ENCODE assay signal across 9 mouse cellular contexts in the genomic region with DNA sequence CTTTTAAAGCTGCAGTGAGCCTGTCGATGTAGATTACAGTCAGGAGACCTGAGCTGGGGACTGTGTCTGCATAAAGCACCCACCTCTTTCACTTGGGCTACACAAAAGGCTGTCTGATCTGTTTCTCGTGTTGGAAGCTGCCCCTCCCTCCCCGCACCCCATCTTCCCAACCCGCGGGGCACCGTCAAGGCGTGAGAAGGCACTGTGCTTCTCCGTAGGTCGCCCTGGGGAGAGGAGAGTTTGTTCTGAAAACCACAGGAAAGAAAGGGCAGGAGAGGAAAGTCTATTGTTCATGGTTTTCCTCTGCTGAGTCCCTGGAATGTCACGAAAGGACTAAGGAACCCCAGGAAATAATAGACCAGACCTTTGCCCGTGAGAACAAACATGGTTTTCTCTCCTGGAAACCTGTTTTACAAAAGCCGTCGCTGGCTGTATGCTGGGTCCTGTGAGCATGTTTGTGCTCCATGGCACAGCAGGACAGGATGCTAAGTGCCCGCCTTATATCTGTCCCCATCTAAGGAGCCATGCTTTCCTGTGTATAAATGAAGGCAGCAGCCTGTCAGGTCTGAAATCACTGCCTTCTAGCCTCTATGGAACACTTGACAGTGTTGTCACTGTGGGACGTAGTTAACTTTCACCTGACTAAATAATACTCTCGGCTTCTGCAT. TPM values are rescaled to one million over a fixed set of nuclear protein-coding genes. Genes with fewer than 3 reads are reported as not detected.
A peak's percentile ranks its signal among the peaks of the same experiment; 100 is the strongest.
DNase-seq lines count a peak whose midpoint lies in the region; ATAC-seq and TF ChIP-seq lines count a peak whose summit lies in the region.
"Had no signal": no experiment of that assay in that cellular context is flagged by ENCODE, and none has a peak within 500 bp of the region (broad histone marks: within the 10 kb centered on the region; RNA-seq: fewer than 3 reads in every experiment).

No protein-coding gene starts in this region.

- 17% methylated on average over 16 of the region's 16 CpGs for WGBS in embryonic facial prominence, embryonic 10.5 days
- WGBS in hindbrain, embryonic 14.5 days = 9% methylated on average over 16 of the region's 16 CpGs
- 52% methylated on average over 16 of the region's 16 CpGs for WGBS in limb, embryonic 10.5 days

- no peak for ATAC-seq in hindbrain, embryonic 14.5 days (ENCODE audit: low FRiP score)

- in situ Hi-C loops in ES-E14 (cut with MboI; ENCODE audit: low sequenced_read_pairs in 2 of 2, unreplicated experiment in 2 of 2) = no loop called here

- H3K4me1 ChIP-seq in ES-E14 (ENCODE audit: control insufficient read depth in 2 of 2, insufficient read depth in 2 of 2, low read length in 2 of 2, poor library complexity in 1 of 2) = peaks cover 8 to 33% of the 10 kb centered on the region in 2 experiments; a peak in 3 of 4 replicates
- peaks cover 38% of the 10 kb centered on the region for H3K4me1 ChIP-seq in embryonic facial prominence, embryonic 10.5 days
- H3K4me1 ChIP-seq in hindbrain, embryonic 14.5 days (replicated peaks; ENCODE audit: control insufficient read depth, insufficient read depth, low read length) = peaks cover 20% of the 10 kb centered on the region
- peaks cover 18% of the 10 kb centered on the region for H3K4me1 ChIP-seq in limb, embryonic 10.5 days

- H3K9ac ChIP-seq in ES-E14 (ENCODE audit: insufficient read depth, low read depth, low read length, poor library complexity, severe bottlenecking) = no peak overlapping the region
- H3K9ac ChIP-seq in hindbrain, embryonic 14.5 days = peak overlapping the region; percentile 37

- no peak overlapping the region for H3K27ac ChIP-seq in ES-E14 (ENCODE audit: insufficient read depth, low read depth, low read length, poor library complexity, severe bottlenecking)
- H3K27ac ChIP-seq in embryonic facial prominence, embryonic 10.5 days (replicated peaks) = peak overlapping the region; percentile 77
- H3K27ac ChIP-seq in hindbrain, embryonic 14.5 days = peak overlapping the region; percentile 55
- peak overlapping the region; percentile 56; the same call in 1 of the 2 replicates for H3K27ac ChIP-seq in limb, embryonic 10.5 days
- H3K27ac ChIP-seq: macrophage had no signal

- H3K9me3 ChIP-seq in ES-E14 (ENCODE audit: control insufficient read depth, insufficient read depth, low read depth, low read length) = no peaks in the 10 kb centered on the region
- H3K9me3 ChIP-seq in embryonic facial prominence, embryonic 10.5 days = no peaks in the 10 kb centered on the region
- no peaks in the 10 kb centered on the region for H3K9me3 ChIP-seq in hindbrain, embryonic 14.5 days (ENCODE audit: control insufficient read depth, low read length)
- H3K9me3 ChIP-seq in limb, embryonic 10.5 days (replicated peaks) = no peaks in the 10 kb centered on the region

- intact Hi-C loops in left cerebral cortex, postnatal 10 days (cut with DNase I) = no loop called here

- peaks cover 16% of the 10 kb centered on the region; the same call in 1 of the 2 replicates for H3K36me3 ChIP-seq in ES-E14 (ENCODE audit: control insufficient read depth, insufficient read depth, low read length, poor library complexity, severe bottlenecking)
- H3K36me3 ChIP-seq in embryonic facial prominence, embryonic 10.5 days (replicated peaks) = peaks cover 85% of the 10 kb centered on the region
- peaks cover 25% of the 10 kb centered on the region for H3K36me3 ChIP-seq in hindbrain, embryonic 14.5 days (replicated peaks; ENCODE audit: control insufficient read depth, insufficient read depth)
- H3K36me3 ChIP-seq in limb, embryonic 10.5 days = peaks cover 81% of the 10 kb centered on the region

- peak; percentile 30 for DNase-seq in ES-E14 (ENCODE audit: low read depth, low spot score)
- peak; percentile 15 for DNase-seq in embryonic facial prominence, embryonic 10.5 days (ENCODE audit: low spot score)
- DNase-seq in hindbrain, embryonic 14.5 days (ENCODE audit: low spot score) = no peak
- DNase-seq in limb, embryonic 10.5 days (ENCODE audit: low spot score) = no peak
- DNase-seq in layer of hippocampus, adult 9-10 months (ENCODE audit: low spot score) = no peak
- DNase-seq in cerebellum, postnatal 10 days = no peak
- no peak for DNase-seq in urinary bladder, postnatal 25 days (ENCODE audit: low spot score)
- no peak for DNase-seq in left cerebral cortex, postnatal 10 days (ENCODE audit: extremely low spot score in 1 of 2, low spot score in 2 of 2)

- H3K4me2 ChIP-seq in hindbrain, embryonic 14.5 days (replicated peaks) = 0 out of 2 replicates have a peak overlapping the region, but pooled peaks have one; percentile 13

- H3K27me3 ChIP-seq in embryonic facial prominence, embryonic 10.5 days (replicated peaks; ENCODE audit: low read depth, poor library complexity, severe bottlenecking) = no peaks in the 10 kb centered on the region
- no peaks in the 10 kb centered on the region for H3K27me3 ChIP-seq in hindbrain, embryonic 14.5 days (ENCODE audit: control insufficient read depth, insufficient read depth, low read length)
- no peaks in the 10 kb centered on the region for H3K27me3 ChIP-seq in limb, embryonic 10.5 days (ENCODE audit: low read depth, poor library complexity, severe bottlenecking)

- no peak overlapping the region for H3K4me3 ChIP-seq in ES-E14 (ENCODE audit: insufficient read depth in 1 of 2, low read depth in 1 of 2, low read length in 2 of 2, poor library complexity in 1 of 2, severe bottlenecking in 1 of 2)
- peak overlapping the region; percentile 25; the same call in 1 of the 2 replicates for H3K4me3 ChIP-seq in embryonic facial prominence, embryonic 10.5 days
- H3K4me3 ChIP-seq in hindbrain, embryonic 14.5 days (replicated peaks; ENCODE audit: low read length) = no peak overlapping the region
- H3K4me3 ChIP-seq in limb, embryonic 10.5 days = no peak overlapping the region

TF ChIP-seq in ES-E14, 5 proteins besides CTCF, POLR2A, EP300 and RAD21:
- TF ChIP-seq HCFC1 (IDR thresholded peaks at IDR 0.05; ENCODE audit: borderline replicate concordance, insufficient read depth, low read length) = no peak
- TF ChIP-seq CHD2 (IDR thresholded peaks at IDR 0.05; ENCODE audit: low read depth, low read length) = no peak
- no peak for TF ChIP-seq ZC3H11A (IDR thresholded peaks at IDR 0.05; ENCODE audit: borderline replicate concordance, low read depth, low read length)
- no peak for TF ChIP-seq ZNF384 (IDR thresholded peaks at IDR 0.05; ENCODE audit: low read depth, low read length)
- no peak for TF ChIP-seq MAFK (IDR thresholded peaks at IDR 0.05; ENCODE audit: insufficient read depth, low read depth, low read length)

RNA-seq across cellular contexts. Expression of gene Btbd16, which starts 53.8 kb away (rescaled TPM):
- 0.09 TPM in 1 of 2 replicates, not detected in the other for total RNA-seq in ES-E14 (2012; rRNA removed)
- polyA plus RNA-seq in embryonic facial prominence, embryonic 10.5 days (2016; fragmentation: Nextera tagmentation; extraction: Ambion mirVana) = 0.14 TPM in 1 of 2 replicates, not detected in the other
- not detected in 2 replicates for polyA plus RNA-seq in hindbrain, embryonic 14.5 days (2014; fragmentation: Nextera tagmentation; extraction: Ambion mirVana)
- polyA plus RNA-seq in limb, embryonic 10.5 days (2016; fragmentation: Nextera tagmentation; extraction: Ambion mirVana) = not detected in 2 replicates
- under 1 TPM; 0.24 to 0.41 TPM for total RNA-seq in left cerebral cortex, postnatal 10 days (2021)
- polyA plus RNA-seq: macrophage had no signal

Comparison
In these comparisons a context has a peak if more than half of its experiments do, and no peak if none do; other contexts are left out.
1. DNase-seq: peak in ES-E14 (single experiment) and embryonic facial prominence, embryonic 10.5 days (single experiment); none in hindbrain, embryonic 14.5 days (single experiment), limb, embryonic 10.5 days (single experiment), layer of hippocampus, adult 9-10 months (single experiment), cerebellum, postnatal 10 days (0 of 2), urinary bladder, postnatal 25 days (single experiment) and left cerebral cortex, postnatal 10 days (0 of 2).